Mouse (Mus musculus) brain, embryonic 14.5 days (tissue): ENCODE results near the gene Gm6377. TPM values are rescaled to one million over a fixed set of nuclear protein-coding genes. Genes with fewer than 3 reads are reported as not detected.
A peak's percentile ranks its signal among the peaks of the same experiment; 100 is the strongest.

Experiments used
- DNase-seq: peaks from one replicate; pipeline ENCODE4 v3.0.0-alpha.2; 2011; ENCODE audit warnings: low read depth
- CTCF ChIP-seq: fragments of 200-500 bp; IDR thresholded peaks from 2 replicates; pipeline ENCODE4 v1.5.1; 2012; ENCODE audit warnings: inconsistent platforms, mild to moderate bottlenecking, moderate library complexity, borderline replicate concordance; ENCODE audit not compliant: insufficient read depth, insufficient read length; ENCODE audit errors: extremely low read depth
- POLR2A ChIP-seq: fragments of 200-500 bp; IDR thresholded peaks from 2 replicates; pipeline ENCODE4 v1.6.1; 2012; ENCODE audit warnings: mild to moderate bottlenecking, inconsistent platforms, borderline replicate concordance; ENCODE audit not compliant: poor library complexity, insufficient read depth, insufficient read length, severe bottlenecking; ENCODE audit errors: extremely low read depth
- polyA plus RNA-seq: library from polyadenylated mRNA; depleted of rRNA; stranded (reverse); fragments of >200 nt; gene quantifications from 2 replicates; pipeline ENCODE4 v1.2.3, GENCODE M21; 2012; rRNA removed

Gene Gm6377
- 0.09 and 0.12 TPM in 2 replicates for polyA plus RNA-seq

- no peak for DNase-seq
Observed at GRCm38 (mm10) chrX:109196468-109196867, at the start of gene Gm6377. Gene Gm6377 (plus strand): TSS chrX:109196756.

GRCm38 (mm10) chrX:109147108-109147507 is 49.4 kb upstream of the Gm6377 start:
- DNase-seq, result no peak
- TF ChIP-seq POLR2A (no peak), CTCF (no peak)

More at GRCm38 (mm10) chrX:109196468-109196867, at the start of gene Gm6377:
- TF ChIP-seq CTCF, result no peak
- TF ChIP-seq POLR2A, result no peak

- DNase-seq, result no peak
- TF ChIP-seq CTCF (no peak), POLR2A (no peak)
Observed at GRCm38 (mm10) chrX:109151228-109151627, 45.3 kb upstream of the Gm6377 start.

GRCm38 (mm10) chrX:109160326-109160725 is 36.2 kb upstream of the Gm6377 start:
- no peak for DNase-seq
- TF ChIP-seq POLR2A (no peak), CTCF (no peak)

- TF ChIP-seq POLR2A, result no peak
- TF ChIP-seq CTCF, result no peak
- DNase-seq, result no peak
Observed at GRCm38 (mm10) chrX:109160901-109161300, 35.7 kb upstream of the Gm6377 start.

- DNase-seq, result no peak
- TF ChIP-seq POLR2A, result no peak
- no peak for TF ChIP-seq CTCF
Observed at GRCm38 (mm10) chrX:109175038-109175437, 21.5 kb upstream of the Gm6377 start.

GRCm38 (mm10) chrX:109175470-109175869 is 21.1 kb upstream of the Gm6377 start:
- DNase-seq, result peak; percentile 7
- TF ChIP-seq CTCF (no peak), POLR2A (no peak)

GRCm38 (mm10) chrX:109184706-109185478 is 11.7 kb upstream of the Gm6377 start:
- DNase-seq, result no peak
- TF ChIP-seq POLR2A (no peak), CTCF (no peak)

- TF ChIP-seq CTCF (no peak), POLR2A (no peak)
Observed at GRCm38 (mm10) chrX:109189607-109190006, 6.9 kb upstream of the Gm6377 start.

GRCm38 (mm10) chrX:109190969-109191368 is 5.6 kb upstream of the Gm6377 start:
- no peak for TF ChIP-seq POLR2A
- no peak for TF ChIP-seq CTCF
- peak; percentile 2 for DNase-seq

More at GRCm38 (mm10) chrX:109189607-109190006, 6.9 kb upstream of the Gm6377 start:
- DNase-seq, result no peak

- DNase-seq, result peak; percentile 1
- TF ChIP-seq CTCF (no peak), POLR2A (no peak)
Observed at GRCm38 (mm10) chrX:109191436-109191835, 5.1 kb upstream of the Gm6377 start.

GRCm38 (mm10) chrX:109207843-109208242 is 11.3 kb downstream of the Gm6377 start:
- TF ChIP-seq CTCF (no peak), POLR2A (no peak)
- no peak for DNase-seq

GRCm38 (mm10) chrX:109228720-109229119 is 32.2 kb downstream of the Gm6377 start:
- no peak for DNase-seq
- TF ChIP-seq CTCF (no peak), POLR2A (no peak)
